ENCODE assay signal across 28 mouse cellular contexts in genomic region chr1:177609683-177610082, GRCm38 (mm10).
DNase-seq lines count a peak whose midpoint lies in the region; ATAC-seq and TF ChIP-seq lines count a peak whose summit lies in the region.
"Had no signal": no experiment of that assay in that cellular context is flagged by ENCODE, and none has a peak within 500 bp of the region (broad histone marks: within the 10 kb centered on the region; RNA-seq: fewer than 3 reads in every experiment).

No protein-coding gene starts in this region.

- no peak overlapping the region for H3K9ac ChIP-seq in midbrain, postnatal 0 days (replicated peaks; ENCODE audit: low read length, poor library complexity, severe bottlenecking)
- H3K9ac ChIP-seq: embryonic facial prominence, embryonic 12.5 days; embryonic facial prominence, embryonic 15.5 days; forebrain, postnatal 0 days; heart, embryonic 12.5 days; heart, embryonic 15.5 days; hindbrain, embryonic 13.5 days; intestine, embryonic 15.5 days had no signal

- no peak overlapping the region for H3K4me2 ChIP-seq in midbrain, postnatal 0 days (ENCODE audit: low read depth, low read length, poor library complexity, severe bottlenecking)
- H3K4me2 ChIP-seq: embryonic facial prominence, embryonic 12.5 days; embryonic facial prominence, embryonic 15.5 days; heart, embryonic 12.5 days; heart, embryonic 15.5 days; hindbrain, embryonic 13.5 days; intestine, embryonic 15.5 days had no signal

- H3K4me1 ChIP-seq in cerebellum, adult 2 months (ENCODE audit: control insufficient read depth, insufficient read depth, low read length) = peaks cover 34% of the 10 kb centered on the region
- peaks cover 36% of the 10 kb centered on the region for H3K4me1 ChIP-seq in midbrain, embryonic 10.5 days
- no peaks in the 10 kb centered on the region for H3K4me1 ChIP-seq in midbrain, postnatal 0 days (ENCODE audit: insufficient read depth, low read length)
- H3K4me1 ChIP-seq: embryonic facial prominence, embryonic 12.5 days; embryonic facial prominence, embryonic 15.5 days had no signal

- H3K36me3 ChIP-seq in midbrain, embryonic 10.5 days = no peaks in the 10 kb centered on the region
- no peaks in the 10 kb centered on the region for H3K36me3 ChIP-seq in midbrain, postnatal 0 days (ENCODE audit: insufficient read depth, low read length)
- H3K36me3 ChIP-seq: embryonic facial prominence, embryonic 12.5 days; embryonic facial prominence, embryonic 15.5 days; G1E; heart, embryonic 12.5 days; heart, embryonic 15.5 days; hindbrain, embryonic 10.5 days; hindbrain, embryonic 13.5 days; intestine, embryonic 15.5 days had no signal

- H3K27ac ChIP-seq in cerebellum, adult 2 months (ENCODE audit: insufficient read depth, low read length) = peak overlapping the region; percentile 94
- H3K27ac ChIP-seq in midbrain, embryonic 10.5 days (replicated peaks) = 0 out of 2 replicates have a peak overlapping the region, but pooled peaks have one; percentile 19
- no peak overlapping the region for H3K27ac ChIP-seq in midbrain, postnatal 0 days (ENCODE audit: low read depth, low read length)
- H3K27ac ChIP-seq: embryonic facial prominence, embryonic 12.5 days; embryonic facial prominence, embryonic 15.5 days; heart, embryonic 15.5 days; hindbrain, embryonic 10.5 days; hindbrain, embryonic 13.5 days; intestine, embryonic 15.5 days had no signal

- peak; percentile 27 to 48 for DNase-seq in cerebellum, adult 2 months
- DNase-seq in cerebellum, postnatal 25 days = peak; percentile 26 to 44
- no peak for DNase-seq in cerebellum, adult 11 months
- DNase-seq in midbrain, embryonic 10.5 days (ENCODE audit: low spot score) = no peak
- DNase-seq in midbrain, postnatal 0 days (ENCODE audit: low spot score) = no peak
- DNase-seq: adrenal gland, postnatal 10 days; adrenal gland, postnatal 36 days; B cell, adult 2 months; forebrain, postnatal 0 days; gastrocnemius, adult 2 months; gastrocnemius, postnatal 14 days; heart, postnatal 10 days; heart, postnatal 36 days; kidney, adult 11 months; kidney, adult 8-10 months had no signal

- ATAC-seq in cerebellum, adult (ENCODE audit: insufficient number of reproducible peaks, low FRiP score, low TSS enrichment) = no peak
- ATAC-seq in midbrain, postnatal 0 days (ENCODE audit: low FRiP score) = no peak
- ATAC-seq: forebrain, embryonic 14.5 days; forebrain, postnatal 0 days; hindbrain, embryonic 16.5 days; intestine, embryonic 15.5 days; Patski had no signal

- TF ChIP-seq CTCF in cerebellum, adult 2 months (IDR thresholded peaks at IDR 0.05; ENCODE audit: borderline replicate concordance, insufficient read depth, low read depth, low read length) = no peak
- no peak for TF ChIP-seq CTCF in midbrain, postnatal 0 days (IDR thresholded peaks at IDR 0.05)

- H3K9me3 ChIP-seq in midbrain, embryonic 10.5 days (replicated peaks) = no peaks in the 10 kb centered on the region
- H3K9me3 ChIP-seq in midbrain, postnatal 0 days (ENCODE audit: low read length) = no peaks in the 10 kb centered on the region
- H3K9me3 ChIP-seq: embryonic facial prominence, embryonic 12.5 days; embryonic facial prominence, embryonic 15.5 days; heart, embryonic 12.5 days; heart, embryonic 15.5 days; hindbrain, embryonic 10.5 days; hindbrain, embryonic 13.5 days; intestine, embryonic 15.5 days had no signal

- TF ChIP-seq POLR2A in cerebellum, adult 2 months (IDR thresholded peaks at IDR 0.05; ENCODE audit: borderline replicate concordance, insufficient read depth, low read length) = no peak

- 35% methylated on average over 5 of the region's 5 CpGs for WGBS in cerebellum, adult 2 months
- WGBS in midbrain, embryonic 10.5 days = 82% methylated on average over 5 of the region's 5 CpGs
- WGBS in midbrain, postnatal 0 days = 73% methylated on average over 5 of the region's 5 CpGs

- no peaks in the 10 kb centered on the region for H3K27me3 ChIP-seq in cerebellum, adult 2 months (ENCODE audit: control insufficient read depth, insufficient read depth, low read length)
- H3K27me3 ChIP-seq in midbrain, embryonic 10.5 days (ENCODE audit: low read depth, poor library complexity, severe bottlenecking) = no peaks in the 10 kb centered on the region; the same call in 1 of the 2 replicates
- H3K27me3 ChIP-seq in midbrain, postnatal 0 days (ENCODE audit: insufficient read depth, low read length) = no peaks in the 10 kb centered on the region
- H3K27me3 ChIP-seq: CH12.LX; embryonic facial prominence, embryonic 12.5 days; embryonic facial prominence, embryonic 15.5 days; heart, embryonic 12.5 days; heart, embryonic 15.5 days; hindbrain, embryonic 13.5 days; intestine, embryonic 15.5 days; Patski had no signal

- H3K4me3 ChIP-seq in cerebellum, adult 2 months (replicated peaks; ENCODE audit: insufficient read depth, low read depth, low read length) = no peak overlapping the region
- H3K4me3 ChIP-seq in midbrain, embryonic 10.5 days = no peak overlapping the region
- H3K4me3 ChIP-seq in midbrain, postnatal 0 days (ENCODE audit: low read depth, low read length) = no peak overlapping the region
- H3K4me3 ChIP-seq: embryonic facial prominence, embryonic 12.5 days; embryonic facial prominence, embryonic 15.5 days; gastrocnemius, adult 2 months; heart, embryonic 12.5 days; heart, embryonic 15.5 days; hindbrain, embryonic 10.5 days; hindbrain, embryonic 13.5 days; intestine, embryonic 15.5 days had no signal

Comparison
In these comparisons a context has a peak if more than half of its experiments do, and no peak if none do; other contexts are left out.
1. DNase-seq: peak in cerebellum, adult 2 months (2 of 2) and cerebellum, postnatal 25 days (2 of 2); none in cerebellum, adult 11 months (single experiment), midbrain, embryonic 10.5 days (single experiment) and midbrain, postnatal 0 days (single experiment).